Mouse (Mus musculus): Measurements from ENCODE around the gene Hist4h4. TPM values are rescaled to one million over a fixed set of nuclear protein-coding genes. Genes with fewer than 3 reads are reported as not detected.

The Hist4h4 gene
- 1.5 and 1.6 TPM in 2 replicates for polyA plus RNA-seq (2015; fragmentation: Nextera tagmentation; extraction: Ambion mirVana)

DNA sequence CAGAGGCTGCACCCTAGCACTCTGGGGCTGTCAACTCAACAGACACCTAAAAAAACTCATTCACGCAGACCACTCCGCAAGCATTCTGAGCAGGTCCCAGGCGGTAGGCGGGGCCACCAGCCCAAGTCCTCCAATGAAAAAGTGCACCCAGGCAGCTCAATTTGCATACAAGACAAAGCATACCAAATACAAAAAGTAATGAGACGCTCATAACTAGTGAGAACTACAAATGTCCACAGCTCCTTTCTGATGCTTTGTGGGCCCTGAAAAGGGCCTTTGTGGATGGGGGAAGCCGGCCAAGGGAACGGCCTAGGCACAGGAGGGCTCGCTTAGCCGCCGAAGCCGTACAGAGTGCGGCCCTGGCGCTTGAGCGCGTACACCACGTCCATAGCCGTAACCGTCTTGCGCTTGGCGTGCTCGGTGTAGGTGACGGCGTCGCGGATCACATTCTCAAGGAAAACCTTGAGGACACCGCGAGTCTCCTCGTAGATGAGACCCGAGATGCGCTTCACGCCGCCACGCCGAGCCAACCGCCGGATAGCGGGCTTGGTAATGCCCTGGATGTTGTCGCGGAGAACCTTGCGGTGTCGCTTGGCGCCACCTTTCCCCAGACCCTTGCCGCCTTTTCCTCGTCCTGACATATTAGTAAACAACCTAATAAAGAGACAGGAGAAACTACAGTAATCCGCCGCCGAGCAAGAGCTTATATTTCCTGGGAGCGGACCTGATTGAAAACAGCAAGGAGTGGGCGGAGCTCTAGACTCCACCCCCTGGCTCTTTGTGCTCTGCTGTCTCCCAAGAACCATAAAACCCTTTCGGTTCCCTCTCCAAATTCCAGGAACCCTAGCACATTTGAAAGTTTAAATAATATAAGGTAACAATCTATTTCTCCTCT lies at the start of gene Hist4h4:
Gene Hist4h4, minus strand, starts transcription at position 677 of the 895 bp plus-strand sequence.
- H3K4me1 ChIP-seq (ENCODE audit: insufficient read depth, low read depth, low read length) = peaks cover 3% of the 10 kb centered on the region; the same call in 1 of the 2 replicates
- DNase-seq (ENCODE audit: low spot score) = peak; percentile 96
- ATAC-seq = peak; percentile 53
- H3K27ac ChIP-seq (ENCODE audit: low read length) = peak within 1 kb of the TSS; percentile 95
- peak within 1 kb of the TSS; percentile 76 for H3K9ac ChIP-seq (replicated peaks; ENCODE audit: low read depth)
- peak within 1 kb of the TSS; percentile 92 for H3K4me2 ChIP-seq (replicated peaks; ENCODE audit: low read depth, low read length)
- TF ChIP-seq CTCF (IDR thresholded peaks at IDR 0.05) (no peak), EP300 (IDR thresholded peaks at IDR 0.05) (peak; percentile 88)
- H3K36me3 ChIP-seq (ENCODE audit: insufficient read depth, low read length) = no peaks in the 10 kb centered on the region
- H3K27me3 ChIP-seq (replicated peaks; ENCODE audit: insufficient read depth, low read length) = no peaks in the 10 kb centered on the region
- no peaks in the 10 kb centered on the region for H3K9me3 ChIP-seq (ENCODE audit: low read length)
- WGBS = 1% methylated on average over 49 of the region's 50 CpGs
- H3K4me3 ChIP-seq (ENCODE audit: low read depth, low read length) = peak within 1 kb of the TSS; percentile 58

DNA sequence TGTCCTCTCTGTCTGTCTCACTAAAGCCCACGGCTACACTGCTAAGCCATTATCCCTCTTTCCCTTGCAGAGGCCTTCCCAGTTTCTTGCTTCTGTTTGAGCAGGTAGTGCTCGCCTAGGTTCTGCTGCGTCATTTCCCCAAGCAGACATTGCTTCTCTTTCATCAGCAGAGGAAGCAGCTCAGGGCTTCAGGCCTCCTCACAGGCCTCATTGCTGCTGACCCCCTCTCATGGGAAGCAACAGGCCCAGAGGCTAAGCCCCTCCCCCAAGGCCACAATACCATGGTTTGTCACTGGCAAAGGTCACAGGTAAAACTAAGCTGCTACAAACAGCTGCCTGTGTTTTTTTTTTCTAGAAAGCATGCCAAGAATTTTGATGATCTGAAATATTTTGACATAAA lies 48.5 kb upstream of the Hist4h4 start:
- DNase-seq (ENCODE audit: low spot score) (peak; percentile 41), ATAC-seq (no peak)
- Histone ChIP-seq H3K4me2 (replicated peaks; ENCODE audit: low read depth, low read length) (no peak overlapping the region), H3K27ac (ENCODE audit: low read length) (peak overlapping the region; percentile 43), H3K36me3 (ENCODE audit: insufficient read depth, low read length) (no peaks in the 10 kb centered on the region), H3K27me3 (replicated peaks; ENCODE audit: insufficient read depth, low read length) (no peaks in the 10 kb centered on the region), H3K4me3 (ENCODE audit: low read depth, low read length) (no peak overlapping the region), H3K9ac (replicated peaks; ENCODE audit: low read depth) (no peak overlapping the region), H3K4me1 (ENCODE audit: insufficient read depth, low read depth, low read length) (peaks cover 15% of the 10 kb centered on the region; the same call in 1 of the 2 replicates), H3K9me3 (ENCODE audit: low read length) (no peaks in the 10 kb centered on the region)
- no peak for TF ChIP-seq CTCF (IDR thresholded peaks at IDR 0.05)
- TF ChIP-seq EP300 (IDR thresholded peaks at IDR 0.05) = no peak
- 40% methylated on average over 3 of the region's 3 CpGs for WGBS

DNA sequence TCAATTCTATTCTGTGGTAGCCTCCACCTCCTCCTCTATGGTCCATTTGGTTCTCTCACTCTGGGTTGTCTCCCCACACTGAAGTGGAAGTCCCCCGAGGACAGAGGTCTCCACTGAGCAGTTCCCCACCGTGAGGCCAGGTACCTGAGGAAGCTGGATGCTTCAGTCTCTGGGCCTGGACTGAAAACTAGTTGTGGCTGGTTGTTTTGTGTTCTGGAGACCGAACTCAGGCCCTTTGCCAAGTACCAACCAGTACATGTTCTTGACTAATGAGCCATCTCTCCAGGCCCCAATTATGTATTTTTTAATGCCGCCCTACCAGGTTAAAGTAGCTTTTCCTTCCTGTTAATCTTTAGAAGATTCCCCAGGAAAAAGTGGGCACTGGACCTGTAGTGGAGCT lies 48.1 kb upstream of the Hist4h4 start:
- peak overlapping the region; percentile 43 for H3K27ac ChIP-seq (ENCODE audit: low read length)
- ATAC-seq = no peak
- H3K4me2 ChIP-seq (replicated peaks; ENCODE audit: low read depth, low read length) = no peak overlapping the region
- no peaks in the 10 kb centered on the region for H3K9me3 ChIP-seq (ENCODE audit: low read length)
- no peak overlapping the region for H3K9ac ChIP-seq (replicated peaks; ENCODE audit: low read depth)
- 74% methylated on average over 4 of the region's 4 CpGs for WGBS
- no peaks in the 10 kb centered on the region for H3K36me3 ChIP-seq (ENCODE audit: insufficient read depth, low read length)
- H3K4me3 ChIP-seq (ENCODE audit: low read depth, low read length) = no peak overlapping the region
- H3K4me1 ChIP-seq (ENCODE audit: insufficient read depth, low read depth, low read length) = peaks cover 12% of the 10 kb centered on the region; the same call in 1 of the 2 replicates
- H3K27me3 ChIP-seq (replicated peaks; ENCODE audit: insufficient read depth, low read length) = no peaks in the 10 kb centered on the region
- TF ChIP-seq CTCF (IDR thresholded peaks at IDR 0.05) = no peak
- TF ChIP-seq EP300 (IDR thresholded peaks at IDR 0.05) = no peak
- DNase-seq (ENCODE audit: low spot score) = no peak

DNA sequence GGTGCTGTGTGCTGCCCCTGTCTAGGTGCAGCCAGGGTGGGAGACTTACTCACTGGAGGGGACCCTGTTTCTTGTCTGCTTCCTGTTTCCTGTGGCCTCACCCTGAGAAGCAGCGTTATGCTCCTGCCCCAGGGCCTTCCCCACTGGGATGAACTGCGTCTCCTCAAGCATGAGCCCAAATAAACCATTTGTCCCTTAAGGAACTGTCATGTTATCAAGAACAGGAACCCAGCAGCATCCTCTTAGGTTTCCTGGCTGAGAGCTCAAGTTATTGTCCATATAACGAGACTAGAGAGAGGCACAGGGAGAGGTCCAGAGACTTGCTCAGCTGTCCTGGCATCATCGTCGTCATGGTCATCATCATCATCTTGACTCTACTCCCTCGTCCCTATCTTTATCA lies 46.1 kb upstream of the Hist4h4 start:
- ATAC-seq (no peak), DNase-seq (ENCODE audit: low spot score) (no peak)
- TF ChIP-seq EP300 (IDR thresholded peaks at IDR 0.05) = no peak
- TF ChIP-seq CTCF (IDR thresholded peaks at IDR 0.05) = no peak
- 67% methylated on average over 6 of the region's 6 CpGs for WGBS
- Histone ChIP-seq H3K27ac (ENCODE audit: low read length) (no peak overlapping the region), H3K4me1 (ENCODE audit: insufficient read depth, low read depth, low read length) (no peaks in the 10 kb centered on the region), H3K9ac (replicated peaks; ENCODE audit: low read depth) (no peak overlapping the region), H3K9me3 (ENCODE audit: low read length) (no peaks in the 10 kb centered on the region), H3K4me2 (replicated peaks; ENCODE audit: low read depth, low read length) (no peak overlapping the region), H3K4me3 (ENCODE audit: low read depth, low read length) (no peak overlapping the region), H3K36me3 (ENCODE audit: insufficient read depth, low read length) (no peaks in the 10 kb centered on the region), H3K27me3 (replicated peaks; ENCODE audit: insufficient read depth, low read length) (no peaks in the 10 kb centered on the region)

DNA sequence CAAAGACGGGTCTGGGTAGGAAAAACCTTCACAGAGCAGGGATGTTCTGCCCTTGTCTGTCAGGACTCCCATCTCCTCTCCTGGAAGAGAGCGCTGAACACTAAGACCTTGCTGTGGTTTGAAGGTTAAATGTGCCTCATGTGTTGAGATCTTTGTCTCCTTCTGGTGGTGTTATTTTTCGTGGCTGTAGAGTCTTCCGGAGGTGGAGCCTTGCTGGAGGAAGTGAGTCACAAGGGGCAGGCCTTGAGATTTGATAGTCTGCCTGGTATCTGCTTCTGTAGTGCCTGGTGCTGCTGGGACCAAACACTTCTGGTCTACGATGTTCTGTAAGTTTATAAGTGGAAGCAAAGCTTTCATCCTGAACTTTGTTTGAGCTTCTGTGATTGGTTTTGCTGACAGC lies 44.8 kb upstream of the Hist4h4 start:
- Histone ChIP-seq H3K9ac (replicated peaks; ENCODE audit: low read depth) (no peak overlapping the region), H3K27me3 (replicated peaks; ENCODE audit: insufficient read depth, low read length) (no peaks in the 10 kb centered on the region), H3K4me2 (replicated peaks; ENCODE audit: low read depth, low read length) (no peak overlapping the region), H3K4me3 (ENCODE audit: low read depth, low read length) (no peak overlapping the region), H3K27ac (ENCODE audit: low read length) (no peak overlapping the region), H3K9me3 (ENCODE audit: low read length) (no peaks in the 10 kb centered on the region), H3K4me1 (ENCODE audit: insufficient read depth, low read depth, low read length) (no peaks in the 10 kb centered on the region), H3K36me3 (ENCODE audit: insufficient read depth, low read length) (no peaks in the 10 kb centered on the region)
- ATAC-seq (no peak), DNase-seq (ENCODE audit: low spot score) (no peak)
- TF ChIP-seq EP300 (IDR thresholded peaks at IDR 0.05) (no peak), CTCF (IDR thresholded peaks at IDR 0.05) (no peak)
- WGBS = 81% methylated on average over 5 of the region's 5 CpGs

DNA sequence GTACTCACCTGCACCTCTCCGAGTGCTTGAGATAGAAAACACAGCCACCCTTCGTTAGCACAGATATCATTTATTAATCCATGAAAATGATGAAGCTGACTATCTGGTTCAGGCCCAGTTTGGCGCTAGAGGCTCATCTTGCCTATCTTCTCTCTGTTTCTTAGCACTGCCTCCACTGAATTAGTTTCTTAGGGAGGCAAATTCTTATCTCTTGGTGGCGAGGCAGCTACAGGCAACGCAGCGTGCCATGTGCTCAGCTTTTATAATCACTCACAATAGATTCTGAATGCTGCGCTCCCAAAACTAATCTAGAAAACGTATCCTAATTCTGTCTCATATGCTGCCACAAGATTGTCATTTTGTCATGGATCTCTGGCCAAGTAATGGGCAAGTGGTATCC lies 44.2 kb upstream of the Hist4h4 start:
- ATAC-seq (no peak), DNase-seq (ENCODE audit: low spot score) (no peak)
- H3K4me2 ChIP-seq (replicated peaks; ENCODE audit: low read depth, low read length) = no peak overlapping the region
- WGBS = 83% methylated on average over 8 of the region's 8 CpGs
- no peaks in the 10 kb centered on the region for H3K4me1 ChIP-seq (ENCODE audit: insufficient read depth, low read depth, low read length)
- no peaks in the 10 kb centered on the region for H3K9me3 ChIP-seq (ENCODE audit: low read length)
- H3K27me3 ChIP-seq (replicated peaks; ENCODE audit: insufficient read depth, low read length) = no peaks in the 10 kb centered on the region
- H3K4me3 ChIP-seq (ENCODE audit: low read depth, low read length) = no peak overlapping the region
- H3K9ac ChIP-seq (replicated peaks; ENCODE audit: low read depth) = no peak overlapping the region
- no peak overlapping the region for H3K27ac ChIP-seq (ENCODE audit: low read length)
- TF ChIP-seq EP300 (IDR thresholded peaks at IDR 0.05) (no peak), CTCF (IDR thresholded peaks at IDR 0.05) (no peak)
- H3K36me3 ChIP-seq (ENCODE audit: insufficient read depth, low read length) = no peaks in the 10 kb centered on the region

Measured in lung, postnatal 0 days (tissue).